Mouse (Mus musculus) kidney, embryonic 15.5 days (tissue): ENCODE results near the gene Ksr1. TPM values are rescaled to one million over a fixed set of nuclear protein-coding genes. Genes with fewer than 3 reads are reported as not detected.

Experiments
- ATAC-seq: fragments of 200-750 bp; cut with Nextera tagmentation; replicated peaks from 2 replicates; pipeline ENCODE4 v1.8.0; 2017; ENCODE audit warnings: moderate TSS enrichment; ENCODE audit not compliant: low FRiP score
- H3K27ac ChIP-seq: fragments of 300-500 bp; sonication (generic); 2 replicates; pipeline ENCODE4 v1.5.1; 2015; ENCODE audit warnings: mild to moderate bottlenecking, inconsistent platforms
- H3K27me3 ChIP-seq: fragments of 300-500 bp; sonication (generic); 2 replicates; pipeline ENCODE4 v1.6.1; 2015; ENCODE audit warnings: inconsistent platforms
- H3K36me3 ChIP-seq: fragments of 300-500 bp; sonication (generic); 2 replicates; pipeline ENCODE4 v1.6.1; 2015; ENCODE audit warnings: inconsistent platforms
- H3K4me1 ChIP-seq: fragments of 300-500 bp; sonication (generic); 2 replicates; pipeline ENCODE4 v1.6.1; 2015; ENCODE audit warnings: inconsistent platforms
- H3K4me2 ChIP-seq: fragments of 300-500 bp; sonication (generic); 2 replicates; pipeline ENCODE4 v1.6.1; 2015; ENCODE audit warnings: moderate library complexity, mild to moderate bottlenecking, inconsistent platforms
- H3K4me3 ChIP-seq: fragments of 300-500 bp; sonication (generic); replicated peaks from 2 replicates; pipeline ENCODE4 v1.5.1; 2015; ENCODE audit warnings: mild to moderate bottlenecking, inconsistent platforms
- H3K9ac ChIP-seq: fragments of 300-500 bp; sonication (generic); 2 replicates; pipeline ENCODE4 v1.6.1; 2015; ENCODE audit warnings: mild to moderate bottlenecking, inconsistent platforms
- H3K9me3 ChIP-seq: fragments of 300-500 bp; sonication (generic); replicated peaks from 2 replicates; pipeline ENCODE4 v1.6.1; 2016; ENCODE audit warnings: inconsistent platforms
- WGBS: fragments of 180-500 bp; shearing (Covaris S2); methylation state at CpG from one replicate; pipeline ENCODE4 v1.1.7; 2015; ENCODE audit warnings: mixed read lengths; 5-methylcytosine and 5-hydroxymethylcytosine counted together
- polyA plus RNA-seq: library from polyadenylated mRNA; unstranded; fragments of >200 nt; fragmentation: Nextera tagmentation; extraction: Ambion mirVana; gene quantifications from 2 replicates; pipeline ENCODE4 v1.2.1, GENCODE M21; 2015

The Ksr1 gene
- polyA plus RNA-seq, 1 experiment from 2014 or later, result 3.3 TPM

DNA sequence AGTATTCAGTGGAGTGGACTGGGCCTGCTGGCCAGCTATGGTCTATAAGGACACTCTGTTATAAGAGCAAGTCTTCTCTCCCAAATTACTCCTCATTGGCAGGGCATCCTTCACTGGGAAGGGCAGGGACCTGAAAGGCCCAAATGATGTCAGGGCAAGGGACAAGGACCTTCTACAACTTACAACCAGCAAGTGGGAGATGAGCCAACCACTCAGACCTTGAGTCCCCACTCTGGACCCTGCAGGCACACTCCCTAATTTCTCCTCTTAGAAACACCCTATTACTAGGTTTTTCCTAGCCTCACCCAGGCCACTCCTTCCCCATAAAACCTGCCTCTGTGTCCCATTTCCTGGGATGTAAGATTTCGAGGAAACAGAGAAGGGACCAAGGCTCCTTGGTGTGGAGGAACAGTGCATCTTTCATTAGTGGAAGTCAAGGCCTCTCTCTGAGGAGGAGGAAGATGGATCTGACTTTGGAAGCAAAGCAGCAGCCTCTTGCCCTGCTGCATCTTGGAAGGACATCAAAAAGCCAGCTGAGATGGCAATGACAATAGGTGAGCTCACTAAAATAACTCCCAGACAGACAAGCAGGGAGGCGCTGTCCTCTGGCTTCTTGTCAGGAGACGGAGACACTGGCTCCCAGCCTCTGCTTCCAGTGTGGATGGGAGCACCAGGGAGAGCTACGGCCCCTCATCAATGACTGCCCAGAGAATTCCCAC lies 20.5 kb upstream of the Ksr1 start:
- WGBS, result 75% methylated on average over 4 of the region's 4 CpGs
- ATAC-seq, result no peak

DNA sequence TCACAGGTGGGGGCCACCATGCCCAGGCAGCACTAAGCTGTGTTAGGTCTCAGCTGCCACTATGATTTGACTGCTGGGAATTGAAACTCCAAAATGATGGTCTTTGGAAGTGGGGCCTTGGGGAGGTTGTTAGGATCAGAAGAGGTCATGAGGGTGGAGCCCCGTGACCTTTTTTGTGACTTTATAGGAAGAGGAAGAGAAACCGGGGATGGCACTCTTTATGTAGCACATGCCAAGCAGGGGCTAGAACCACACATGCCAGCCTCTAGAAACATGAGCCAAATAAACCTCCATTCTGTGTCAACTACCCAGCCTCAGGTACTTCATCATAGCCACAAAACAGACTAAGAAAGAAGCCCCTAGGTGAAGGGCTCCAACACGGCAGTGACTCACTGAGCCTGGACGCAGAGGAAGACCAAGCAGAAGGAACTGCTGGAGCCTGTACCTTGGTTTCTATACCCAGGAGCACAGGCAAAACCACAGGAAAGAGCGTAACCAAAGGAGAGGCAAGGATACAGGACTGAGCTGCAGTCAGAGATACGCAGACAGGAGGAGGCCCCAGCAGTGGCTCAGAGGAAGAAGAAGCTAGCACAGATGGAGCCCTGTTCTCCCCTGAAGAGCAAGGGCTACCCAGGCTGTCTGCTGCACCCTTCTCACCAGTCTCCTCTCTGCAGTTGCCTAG lies 15.0 kb upstream of the Ksr1 start:
- Histone ChIP-seq H3K9ac (no peak overlapping the region), H3K4me1 (0 out of 2 replicates have a peak, but pooled peaks cover 9% of the 10 kb centered on the region), H3K4me2 (no peak overlapping the region), H3K27ac (no peak overlapping the region), H3K4me3 (no peak overlapping the region), H3K36me3 (no peaks in the 10 kb centered on the region), H3K27me3 (no peaks in the 10 kb centered on the region), H3K9me3 (no peaks in the 10 kb centered on the region)
- WGBS, result 83% methylated on average over 6 of the region's 6 CpGs
- no peak for ATAC-seq

More for the DNA sequence above, 20.5 kb upstream of the Ksr1 start:
- no peak overlapping the region for H3K9ac ChIP-seq
- H3K36me3 ChIP-seq, result no peaks in the 10 kb centered on the region
- H3K27ac ChIP-seq, result no peak overlapping the region
- no peaks in the 10 kb centered on the region for H3K9me3 ChIP-seq
- H3K4me3 ChIP-seq, result no peak overlapping the region
- H3K4me1 ChIP-seq, result no peaks in the 10 kb centered on the region
- H3K4me2 ChIP-seq, result no peak overlapping the region
- H3K27me3 ChIP-seq, result no peaks in the 10 kb centered on the region

- peaks cover 3% of the 10 kb centered on the region; the same call in 1 of the 2 replicates for H3K27me3 ChIP-seq
Observed at GRCm38 (mm10) chr11:79160127-79160526, 13.9 kb upstream of the Ksr1 start.

DNA sequence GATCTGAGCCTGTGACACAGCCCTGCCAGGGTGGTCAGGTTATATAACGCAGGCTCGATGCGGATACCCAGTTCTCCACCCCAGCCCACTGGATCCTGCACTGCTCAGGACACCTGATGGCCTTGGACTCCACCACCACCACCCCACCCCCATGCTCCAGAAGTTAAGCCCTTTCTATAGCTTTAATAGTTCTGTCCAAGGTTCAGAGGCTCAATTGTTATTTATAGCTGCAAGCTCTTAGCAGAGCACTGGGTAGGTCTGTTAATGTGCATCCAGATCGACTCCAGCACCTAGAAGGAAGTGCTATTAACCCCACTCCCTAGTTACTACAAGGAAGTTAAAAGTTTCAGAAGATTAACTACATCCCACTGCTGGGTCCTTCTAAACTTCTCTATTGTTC lies 11.5 kb upstream of the Ksr1 start:
- H3K27ac ChIP-seq, result peak overlapping the region; percentile 52
- no peak overlapping the region for H3K9ac ChIP-seq
- H3K27me3 ChIP-seq, result peaks cover 3% of the 10 kb centered on the region; the same call in 1 of the 2 replicates
- no peaks in the 10 kb centered on the region for H3K9me3 ChIP-seq
- H3K4me2 ChIP-seq, result no peak overlapping the region
- H3K4me3 ChIP-seq, result no peak overlapping the region
- peak; percentile 82 for ATAC-seq
- 0 out of 2 replicates have a peak, but pooled peaks cover 9% of the 10 kb centered on the region for H3K4me1 ChIP-seq
- H3K36me3 ChIP-seq, result no peaks in the 10 kb centered on the region
- 63% methylated on average over 4 of the region's 4 CpGs for WGBS

More at GRCm38 (mm10) chr11:79160127-79160526, 13.9 kb upstream of the Ksr1 start:
- H3K4me1 ChIP-seq, result 0 out of 2 replicates have a peak, but pooled peaks cover 9% of the 10 kb centered on the region
- H3K4me3 ChIP-seq, result no peak overlapping the region
- WGBS, result 85% methylated on average over 6 of the region's 6 CpGs
- H3K4me2 ChIP-seq, result no peak overlapping the region
- no peaks in the 10 kb centered on the region for H3K9me3 ChIP-seq
- no peak overlapping the region for H3K9ac ChIP-seq
- H3K36me3 ChIP-seq, result no peaks in the 10 kb centered on the region
- ATAC-seq, result no peak
- H3K27ac ChIP-seq, result no peak overlapping the region

DNA sequence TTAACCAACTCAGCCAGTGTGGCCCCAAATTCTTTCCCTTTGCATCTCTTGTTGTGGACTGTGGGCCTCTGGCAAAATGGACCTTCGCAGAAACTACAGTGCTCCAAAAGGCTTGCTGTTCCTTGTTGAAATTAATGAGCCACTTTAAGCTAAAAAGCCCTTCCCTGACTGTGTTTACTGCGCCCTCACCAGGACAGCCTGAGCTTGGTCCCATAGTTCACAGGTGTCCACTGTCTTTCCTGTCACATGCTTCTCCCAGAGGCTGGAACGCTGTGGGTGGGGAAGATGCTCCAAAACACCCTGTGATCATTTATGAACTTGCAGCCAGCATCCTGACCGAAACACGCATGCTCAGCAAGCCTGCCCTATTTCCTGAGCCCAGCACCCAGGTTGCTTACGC lies 9.1 kb upstream of the Ksr1 start:
- H3K36me3 ChIP-seq, result no peaks in the 10 kb centered on the region
- no peak overlapping the region for H3K4me2 ChIP-seq
- peaks cover 9% of the 10 kb centered on the region; the same call in 1 of the 2 replicates for H3K4me1 ChIP-seq
- WGBS, result 62% methylated on average over 6 of the region's 6 CpGs
- no peak overlapping the region for H3K4me3 ChIP-seq
- H3K27ac ChIP-seq, result no peak overlapping the region
- H3K9me3 ChIP-seq, result no peaks in the 10 kb centered on the region
- peaks cover 3% of the 10 kb centered on the region; the same call in 1 of the 2 replicates for H3K27me3 ChIP-seq
- no peak for ATAC-seq
- no peak overlapping the region for H3K9ac ChIP-seq

- no peaks in the 10 kb centered on the region for H3K36me3 ChIP-seq
- no peak overlapping the region for H3K4me2 ChIP-seq
- peaks cover 2% of the 10 kb centered on the region; the same call in 1 of the 2 replicates for H3K4me1 ChIP-seq
- ATAC-seq, result no peak
- H3K4me3 ChIP-seq, result no peak overlapping the region
- no peaks in the 10 kb centered on the region for H3K9me3 ChIP-seq
- WGBS, result 62% methylated on average over 5 of the region's 5 CpGs
- H3K27ac ChIP-seq, result no peak overlapping the region
- no peak overlapping the region for H3K9ac ChIP-seq
- peaks cover 3% of the 10 kb centered on the region; the same call in 1 of the 2 replicates for H3K27me3 ChIP-seq
Observed at GRCm38 (mm10) chr11:79152696-79153095, 6.5 kb upstream of the Ksr1 start.

DNA sequence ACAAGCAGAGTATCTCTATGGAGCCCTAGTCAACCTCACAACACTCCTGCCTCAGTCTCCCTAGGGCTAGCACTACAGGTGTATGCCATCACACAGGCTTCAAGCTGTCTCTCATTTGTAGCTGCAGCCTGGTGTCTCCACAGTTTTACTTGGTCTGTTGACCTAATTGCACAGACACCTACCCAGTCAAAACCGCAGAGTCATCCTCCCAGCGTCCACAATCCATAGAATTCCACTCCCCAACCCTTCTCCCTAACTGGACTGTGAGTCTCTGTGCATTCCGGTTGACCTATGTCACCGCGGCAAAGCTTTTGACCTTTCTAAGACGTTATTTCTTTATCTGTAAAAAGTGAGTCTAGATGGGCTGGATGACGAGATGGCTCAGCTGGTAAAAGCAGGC lies 5.7 kb upstream of the Ksr1 start:
- Histone ChIP-seq H3K27ac (no peak overlapping the region), H3K27me3 (peaks cover 3% of the 10 kb centered on the region; the same call in 1 of the 2 replicates), H3K4me1 (no peaks in the 10 kb centered on the region; the same call in 1 of the 2 replicates), H3K9ac (no peak overlapping the region), H3K36me3 (no peaks in the 10 kb centered on the region), H3K4me3 (no peak overlapping the region), H3K9me3 (no peaks in the 10 kb centered on the region), H3K4me2 (no peak overlapping the region)
- no peak for ATAC-seq
- 81% methylated on average over 7 of the region's 7 CpGs for WGBS

DNA sequence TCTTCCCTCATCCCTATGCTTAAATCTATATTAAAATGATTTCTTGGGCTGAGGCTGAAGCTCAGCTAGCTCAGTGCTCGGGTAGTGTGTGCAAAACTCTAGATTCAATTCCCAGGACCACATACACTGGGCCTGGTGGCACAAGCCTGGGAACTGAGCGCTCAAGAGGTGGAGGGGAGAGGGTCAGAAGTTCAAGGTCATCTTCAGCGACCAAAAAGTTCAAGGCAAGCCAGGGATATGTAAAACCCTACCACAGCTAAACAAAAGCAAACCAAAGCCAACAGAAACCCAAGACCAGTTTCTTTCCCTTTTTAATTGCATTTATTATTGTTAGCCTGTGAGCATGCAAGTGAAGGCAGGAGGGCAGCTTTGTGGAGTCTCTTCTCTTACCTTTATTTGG lies 4.1 kb upstream of the Ksr1 start:
- WGBS, result 50% methylated on average over 3 of the region's 3 CpGs
- no peak overlapping the region for H3K27ac ChIP-seq
- no peak overlapping the region for H3K4me3 ChIP-seq
- ATAC-seq, result no peak
- peaks cover 3% of the 10 kb centered on the region for H3K4me1 ChIP-seq
- H3K27me3 ChIP-seq, result peaks cover under 1% of the 10 kb centered on the region; the same call in 1 of the 2 replicates
- no peaks in the 10 kb centered on the region for H3K36me3 ChIP-seq
- no peak overlapping the region for H3K4me2 ChIP-seq
- H3K9me3 ChIP-seq, result no peaks in the 10 kb centered on the region
- no peak overlapping the region for H3K9ac ChIP-seq

DNA sequence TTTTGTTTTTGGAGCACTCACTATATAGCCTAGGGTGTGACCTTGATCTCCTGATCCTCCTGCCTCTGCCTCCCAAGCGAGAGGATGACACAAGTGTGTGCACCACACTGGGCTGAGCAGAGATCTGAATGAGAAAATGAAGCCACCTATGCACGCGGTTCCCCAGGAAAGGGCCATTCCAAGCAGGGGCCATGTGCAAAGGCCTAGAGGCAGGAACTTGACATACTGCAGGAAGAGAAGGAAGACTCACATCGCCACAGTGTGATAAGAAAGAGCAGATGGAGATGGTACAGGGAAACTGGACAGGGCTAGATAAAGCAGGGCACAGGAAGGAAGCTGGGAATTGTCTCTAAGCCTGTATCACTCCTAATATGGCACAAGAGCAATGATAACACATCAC lies 3.1 kb upstream of the Ksr1 start:
- Histone ChIP-seq H3K4me1 (peaks cover 13% of the 10 kb centered on the region), H3K9me3 (no peaks in the 10 kb centered on the region), H3K36me3 (no peaks in the 10 kb centered on the region), H3K27ac (no peak overlapping the region), H3K27me3 (no peaks in the 10 kb centered on the region), H3K9ac (no peak overlapping the region), H3K4me3 (no peak overlapping the region), H3K4me2 (no peak overlapping the region)
- 81% methylated on average over 4 of the region's 4 CpGs for WGBS
- ATAC-seq, result no peak

GRCm38 (mm10) chr11:79148783-79149182 lies 2.6 kb upstream of the Ksr1 start:
- 88% methylated on average over 4 of the region's 4 CpGs for WGBS
- no peaks in the 10 kb centered on the region for H3K27me3 ChIP-seq
- H3K9me3 ChIP-seq, result no peaks in the 10 kb centered on the region
- no peak overlapping the region for H3K4me2 ChIP-seq
- no peak overlapping the region for H3K4me3 ChIP-seq
- H3K4me1 ChIP-seq, result peaks cover 18% of the 10 kb centered on the region
- no peak overlapping the region for H3K9ac ChIP-seq
- no peak for ATAC-seq
- H3K36me3 ChIP-seq, result no peaks in the 10 kb centered on the region
- H3K27ac ChIP-seq, result no peak overlapping the region

- peak overlapping the region; percentile 75 for H3K9ac ChIP-seq
- H3K36me3 ChIP-seq, result no peaks in the 10 kb centered on the region
- H3K9me3 ChIP-seq, result no peaks in the 10 kb centered on the region
- WGBS, result under 1% methylated on average over 62 of the region's 62 CpGs
- peak overlapping the region; percentile 90 for H3K27ac ChIP-seq
- H3K27me3 ChIP-seq, result no peaks in the 10 kb centered on the region
- peak overlapping the region; percentile 72 for H3K4me2 ChIP-seq
- H3K4me3 ChIP-seq, result peak overlapping the region; percentile 72
- ATAC-seq, result no peak; the same call in 1 of the 2 replicates
- H3K4me1 ChIP-seq, result peaks cover 38% of the 10 kb centered on the region
Observed at GRCm38 (mm10) chr11:79145283-79146265, 633 bp downstream of the Ksr1 start.
